Mouse (Mus musculus) ES-E14 (cell line): ENCODE results near the gene Paqr7. TPM values are rescaled to one million over a fixed set of nuclear protein-coding genes. Genes with fewer than 3 reads are reported as not detected.

Experiments used
- DNase-seq: peaks from one replicate; pipeline ENCODE4 v3.0.0-alpha.2; 2013; ENCODE audit warnings: low read depth, low spot score
- H3K27ac ChIP-seq: 2 replicates; pipeline ENCODE4 v1.5.1; 2012; ENCODE audit warnings: low read depth, mild to moderate bottlenecking, low read length, moderate library complexity, mixed read lengths; ENCODE audit not compliant: poor library complexity, insufficient read depth, severe bottlenecking
- H3K36me3 ChIP-seq: 2 replicates; pipeline ENCODE4 v1.6.1; 2012; ENCODE audit warnings: mild to moderate bottlenecking, low read length, moderate library complexity, mixed read lengths; ENCODE audit not compliant: control insufficient read depth, poor library complexity, insufficient read depth, severe bottlenecking
- H3K4me1 ChIP-seq, 2 experiments: fragments of 150-350 bp in 1 of 2; sonication (generic) in 1 of 2; 2 replicates each; pipeline ENCODE4 v1.6.1; 2012; ENCODE audit warnings: low read length in 2 of 2, mild to moderate bottlenecking in 1 of 2, mixed read lengths in 1 of 2; ENCODE audit not compliant: control insufficient read depth in 2 of 2, insufficient read depth in 2 of 2, poor library complexity in 1 of 2
- H3K4me3 ChIP-seq, 2 experiments: fragments of 150-350 bp in 1 of 2; sonication (generic) in 1 of 2; 2 replicates each; pipeline ENCODE4 v1.5.1; 2012; ENCODE audit warnings: low read length in 2 of 2, low read depth in 1 of 2, mild to moderate bottlenecking in 1 of 2, mixed read lengths in 1 of 2; ENCODE audit not compliant: insufficient read depth in 1 of 2, poor library complexity in 1 of 2, severe bottlenecking in 1 of 2
- H3K9ac ChIP-seq: 2 replicates; pipeline ENCODE4 v1.6.1; 2012; ENCODE audit warnings: low read depth, mild to moderate bottlenecking, low read length, mixed read lengths; ENCODE audit not compliant: poor library complexity, insufficient read depth, severe bottlenecking
- H3K9me3 ChIP-seq: fragments of 150-350 bp; sonication (generic); 2 replicates; pipeline ENCODE4 v1.6.1; 2012; ENCODE audit warnings: low read depth, mild to moderate bottlenecking, low read length; ENCODE audit not compliant: control insufficient read depth, insufficient read depth
- CHD2 ChIP-seq: IDR thresholded peaks from 2 replicates; pipeline ENCODE4 v1.6.1; 2014; ENCODE audit warnings: mild to moderate bottlenecking, low read depth, low read length, inconsistent platforms
- HCFC1 ChIP-seq: IDR thresholded peaks from 2 replicates; pipeline ENCODE4 v1.6.1; 2012; ENCODE audit warnings: low read length, inconsistent platforms, borderline replicate concordance; ENCODE audit not compliant: insufficient read depth
- MAFK ChIP-seq: IDR thresholded peaks from 2 replicates; pipeline ENCODE4 v1.6.1; 2014; ENCODE audit warnings: mild to moderate bottlenecking, low read depth, low read length, inconsistent platforms; ENCODE audit not compliant: insufficient read depth
- ZC3H11A ChIP-seq: IDR thresholded peaks from 2 replicates; pipeline ENCODE4 v1.6.1; 2012; ENCODE audit warnings: low read depth, mild to moderate bottlenecking, inconsistent platforms, low read length, borderline replicate concordance
- ZNF384 ChIP-seq: IDR thresholded peaks from 2 replicates; pipeline ENCODE4 v1.6.1; 2012; ENCODE audit warnings: low read depth, low read length, inconsistent platforms
- in situ Hi-C, 2 experiments: fragments of 600-800 bp; cut with MboI; formaldehyde crosslinking; loops; one replicate each; pipeline ENCODE4 v1.15.1; 2025; ENCODE audit warnings: low sequenced_read_pairs in 2 of 2, inconsistent platforms in 1 of 2; ENCODE audit not compliant: unreplicated experiment in 2 of 2
- total RNA-seq: library from RNA; depleted of rRNA; stranded (reverse); fragments of 300-350 nt; gene quantifications from 2 replicates; pipeline ENCODE4 v1.2.3, GENCODE M21; 2012

Gene Paqr7
- total RNA-seq, 1 experiment: 4.8 TPM

GRCm38 (mm10) chr4:134481270-134481669, 15.2 kb upstream of the Paqr7 start:
- Histone ChIP-seq H3K9me3 (no peaks in the 10 kb centered on the region), H3K4me3 (no peak overlapping the region), H3K4me1 (peaks cover 0 to 6% of the 10 kb centered on the region in 2 experiments; a peak in 1 of 4 replicates), H3K27ac (peak overlapping the region; percentile 46; the same call in 1 of the 2 replicates), H3K36me3 (peaks cover 4% of the 10 kb centered on the region; the same call in 1 of the 2 replicates), H3K9ac (no peak overlapping the region)
- no peak for DNase-seq
- in situ Hi-C loops: no loop called here
- no peak for TF ChIP-seq HCFC1
- no peak for TF ChIP-seq ZNF384
- TF ChIP-seq CHD2: no peak
- TF ChIP-seq ZC3H11A: no peak
- TF ChIP-seq MAFK: no peak

- H3K36me3 ChIP-seq: no peaks in the 10 kb centered on the region
- in situ Hi-C loops: no loop called here
- H3K27ac ChIP-seq: peak overlapping the region; percentile 9; the same call in 1 of the 2 replicates
- H3K9me3 ChIP-seq: no peaks in the 10 kb centered on the region
- TF ChIP-seq ZC3H11A (no peak), HCFC1 (no peak), CHD2 (no peak), MAFK (0 out of 2 replicates have a peak, but pooled peaks have one; percentile 16), ZNF384 (no peak)
- H3K9ac ChIP-seq: no peak overlapping the region
- no peak for DNase-seq
- H3K4me3 ChIP-seq: no peak overlapping the region
- H3K4me1 ChIP-seq: peaks cover 0 to 6% of the 10 kb centered on the region in 2 experiments; a peak in 1 of 4 replicates
Observed at GRCm38 (mm10) chr4:134482442-134482841, 14.1 kb upstream of the Paqr7 start.

- Histone ChIP-seq H3K4me1 (peaks cover 0 to 5% of the 10 kb centered on the region in 2 experiments; a peak in 1 of 4 replicates), H3K36me3 (no peaks in the 10 kb centered on the region), H3K9ac (no peak overlapping the region), H3K9me3 (no peaks in the 10 kb centered on the region), H3K4me3 (no peak overlapping the region), H3K27ac (no peak overlapping the region)
- no peak for TF ChIP-seq ZNF384
- no peak for TF ChIP-seq CHD2
- no peak for TF ChIP-seq HCFC1
- TF ChIP-seq MAFK: no peak
- no peak for TF ChIP-seq ZC3H11A
- no peak for DNase-seq
- in situ Hi-C loops: no loop called here
Observed at GRCm38 (mm10) chr4:134483078-134483688, 13.3 kb upstream of the Paqr7 start.

- in situ Hi-C loops: no loop called here
Observed at GRCm38 (mm10) chr4:134483696-134484095, 12.8 kb upstream of the Paqr7 start.

More at GRCm38 (mm10) chr4:134483696-134484095, 12.8 kb upstream of the Paqr7 start:
- TF ChIP-seq ZC3H11A: no peak
- TF ChIP-seq ZNF384: no peak
- TF ChIP-seq CHD2: no peak
- no peak for TF ChIP-seq HCFC1
- no peak for TF ChIP-seq MAFK
- Histone ChIP-seq H3K9me3 (no peaks in the 10 kb centered on the region), H3K4me1 (peaks cover 0 to 4% of the 10 kb centered on the region in 2 experiments; a peak in 1 of 4 replicates), H3K27ac (no peak overlapping the region), H3K4me3 (no peak overlapping the region), H3K9ac (no peak overlapping the region), H3K36me3 (no peaks in the 10 kb centered on the region)
- no peak for DNase-seq
